Mouse (Mus musculus) heart, embryonic 12.5 days (tissue): ENCODE data around the gene Tex44. TPM values are rescaled to one million over a fixed set of nuclear protein-coding genes. Genes with fewer than 3 reads are reported as not detected.

ENCODE experiments used
- ATAC-seq: fragments of 200-750 bp; cut with Nextera tagmentation; 2 replicates; pipeline ENCODE4 v1.8.0; 2017; ENCODE audit warnings: moderate TSS enrichment, moderate library complexity; ENCODE audit not compliant: insufficient number of reproducible peaks, low FRiP score
- H3K27ac ChIP-seq: fragments of 300-500 bp; sonication (generic); 2 replicates; pipeline ENCODE4 v1.5.1; 2016; ENCODE audit warnings: mild to moderate bottlenecking, moderate library complexity; ENCODE audit not compliant: poor library complexity, severe bottlenecking
- H3K27me3 ChIP-seq: fragments of 300-500 bp; sonication (generic); replicated peaks from 2 replicates; pipeline ENCODE4 v1.6.1; 2016; ENCODE audit warnings: mild to moderate bottlenecking, moderate library complexity
- H3K36me3 ChIP-seq: fragments of 300-500 bp; sonication (generic); 2 replicates; pipeline ENCODE4 v1.6.1; 2016; ENCODE audit warnings: mild to moderate bottlenecking, moderate library complexity
- H3K4me1 ChIP-seq: fragments of 300-500 bp; sonication (generic); replicated peaks from 2 replicates; pipeline ENCODE4 v1.6.1; 2016; ENCODE audit warnings: mild to moderate bottlenecking
- H3K4me2 ChIP-seq: fragments of 300-500 bp; sonication (generic); 2 replicates; pipeline ENCODE4 v1.6.1; 2016; ENCODE audit warnings: mild to moderate bottlenecking, moderate library complexity
- H3K4me3 ChIP-seq: fragments of 300-500 bp; sonication (generic); 2 replicates; pipeline ENCODE4 v1.5.1; 2016; ENCODE audit warnings: mild to moderate bottlenecking
- H3K9ac ChIP-seq: fragments of 300-500 bp; sonication (generic); 2 replicates; pipeline ENCODE4 v1.6.1; 2016; ENCODE audit warnings: mild to moderate bottlenecking, moderate library complexity
- H3K9me3 ChIP-seq: fragments of 300-500 bp; sonication (generic); replicated peaks from 2 replicates; pipeline ENCODE4 v1.6.1; 2016; ENCODE audit warnings: mild to moderate bottlenecking, moderate library complexity
- WGBS: fragments of 180-500 bp; shearing (Covaris S2); methylation state at CpG from one replicate; pipeline ENCODE4 v1.1.7; 2016; 5-methylcytosine and 5-hydroxymethylcytosine counted together
- polyA plus RNA-seq: library from polyadenylated mRNA; unstranded; fragments of >200 nt; fragmentation: Nextera tagmentation; extraction: Ambion mirVana; gene quantifications from 2 replicates; pipeline ENCODE4 v1.2.1, GENCODE M21; 2016

The Tex44 gene
- not detected in 2 replicates for polyA plus RNA-seq

DNA sequence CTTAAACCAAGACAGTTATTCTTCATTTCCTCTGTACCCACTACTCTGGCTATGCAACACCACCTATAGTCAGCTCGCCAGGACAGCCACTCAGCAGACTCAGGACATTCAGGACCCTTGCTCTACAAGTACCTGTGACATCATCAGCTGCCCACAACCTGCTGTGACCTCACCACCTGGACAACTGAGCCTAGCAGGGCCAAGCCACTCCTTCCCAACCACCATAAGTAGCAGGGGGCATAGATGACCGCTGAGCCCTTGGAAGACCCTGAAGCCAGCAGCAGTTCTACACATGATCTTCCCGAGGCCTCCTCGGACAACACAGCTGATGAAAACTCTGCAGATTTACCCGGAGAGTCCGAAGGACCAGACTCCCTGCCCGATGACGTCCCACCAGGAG, at the start of gene Tex44, which contains the start of gene Nmur1:
Gene Tex44, plus strand, starts transcription at position 202 of the 400 bp plus-strand sequence.
Gene Nmur1, minus strand, starts transcription at position 101 of the 400 bp plus-strand sequence.
- H3K9ac ChIP-seq = no peak within 1 kb of the TSS
- no peak within 1 kb of the TSS for H3K27ac ChIP-seq
- ATAC-seq = no peak

DNA sequence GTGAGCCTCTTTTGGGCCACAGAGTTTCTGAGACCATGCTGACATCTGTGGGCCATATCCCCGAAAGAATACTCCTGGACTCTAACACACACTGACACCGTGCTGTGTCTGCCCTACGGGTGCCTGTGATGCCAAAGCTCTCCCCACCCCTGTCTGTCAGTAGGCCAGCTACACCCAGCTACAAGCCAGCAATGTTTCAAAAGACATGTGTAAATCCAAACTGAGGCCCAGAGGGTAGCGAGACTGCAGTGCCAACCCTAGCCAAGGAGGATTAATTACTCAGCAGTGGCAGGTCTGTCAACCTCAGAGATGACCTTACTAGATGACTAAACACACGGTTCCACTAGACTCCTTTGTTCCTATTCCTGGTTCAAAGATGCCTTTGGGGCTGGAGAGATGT, 49.8 kb upstream of the Tex44 start:
- WGBS = 77% methylated on average over 5 of the region's 5 CpGs
- no peak for ATAC-seq
- H3K4me1 ChIP-seq = peaks cover 17% of the 10 kb centered on the region
- H3K9me3 ChIP-seq = no peaks in the 10 kb centered on the region
- H3K4me3 ChIP-seq = no peak overlapping the region
- H3K27ac ChIP-seq = no peak overlapping the region
- no peak overlapping the region for H3K4me2 ChIP-seq
- H3K9ac ChIP-seq = no peak overlapping the region
- no peaks in the 10 kb centered on the region for H3K36me3 ChIP-seq
- H3K27me3 ChIP-seq = no peaks in the 10 kb centered on the region

More for the DNA sequence above, at the start of gene Tex44, which contains the start of gene Nmur1:
- no peak within 1 kb of the TSS for H3K4me2 ChIP-seq
- H3K27me3 ChIP-seq = no peaks in the 10 kb centered on the region
- peaks cover 8% of the 10 kb centered on the region for H3K4me1 ChIP-seq
- 81% methylated on average over 8 of the region's 8 CpGs for WGBS
- no peaks in the 10 kb centered on the region for H3K36me3 ChIP-seq
- H3K4me3 ChIP-seq = no peak within 1 kb of the TSS
- no peaks in the 10 kb centered on the region for H3K9me3 ChIP-seq

DNA sequence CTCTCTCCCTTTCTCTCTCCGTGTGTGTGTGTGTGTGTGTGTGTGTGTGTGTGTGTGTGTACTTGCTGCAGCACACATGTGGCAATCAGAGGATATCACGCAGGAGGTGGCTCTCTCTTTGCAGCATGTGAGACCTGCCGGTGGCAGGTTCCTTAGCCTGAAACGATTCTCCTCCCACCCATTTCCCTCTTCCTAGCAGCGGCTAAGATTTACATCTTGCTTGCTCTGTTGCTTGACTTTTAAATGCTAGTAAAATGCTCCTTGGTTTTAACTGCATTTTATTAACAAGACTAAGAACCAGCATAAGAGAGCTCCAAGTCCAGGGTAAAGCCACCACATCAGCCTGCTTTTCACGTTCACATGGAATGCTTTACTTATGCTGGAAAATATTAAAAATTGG, 47.5 kb upstream of the Tex44 start:
- peak overlapping the region; percentile 22 for H3K27ac ChIP-seq
- H3K4me2 ChIP-seq = peak overlapping the region; percentile 6
- H3K27me3 ChIP-seq = no peaks in the 10 kb centered on the region
- peaks cover 17% of the 10 kb centered on the region for H3K4me1 ChIP-seq
- H3K9ac ChIP-seq = no peak overlapping the region
- H3K36me3 ChIP-seq = no peaks in the 10 kb centered on the region
- H3K4me3 ChIP-seq = no peak overlapping the region
- ATAC-seq = no peak
- H3K9me3 ChIP-seq = no peaks in the 10 kb centered on the region
- WGBS = 39% methylated on average over 6 of the region's 6 CpGs

DNA sequence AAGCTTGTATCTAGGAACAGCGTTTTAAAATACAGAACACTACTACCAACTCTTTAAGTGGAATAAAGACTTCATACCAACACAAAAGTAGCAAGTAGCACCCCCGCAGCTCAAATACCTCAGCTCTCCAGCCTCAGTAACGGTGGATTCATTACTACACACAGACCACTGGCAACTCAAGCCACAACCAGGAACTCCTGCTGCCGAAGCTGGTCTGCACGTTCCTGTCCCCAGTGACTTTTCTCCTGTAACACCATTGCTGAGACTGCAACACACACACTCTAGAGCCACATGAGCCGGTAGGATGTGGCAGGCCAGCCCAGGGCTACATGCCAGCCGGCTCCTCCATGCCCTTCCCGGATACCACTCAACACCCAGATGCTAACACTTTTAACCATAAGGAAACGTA, 47.0 kb upstream of the Tex44 start:
- ATAC-seq = peak; percentile 36; the same call in 1 of the 2 replicates
- H3K4me1 ChIP-seq = peaks cover 17% of the 10 kb centered on the region
- H3K9me3 ChIP-seq = no peaks in the 10 kb centered on the region
- no peaks in the 10 kb centered on the region for H3K27me3 ChIP-seq
- WGBS = 39% methylated on average over 9 of the region's 9 CpGs
- no peaks in the 10 kb centered on the region for H3K36me3 ChIP-seq
- 0 out of 2 replicates have a peak overlapping the region, but pooled peaks have one; percentile 12 for H3K4me3 ChIP-seq
- peak overlapping the region; percentile 43 for H3K4me2 ChIP-seq
- H3K27ac ChIP-seq = peak overlapping the region; percentile 65
- H3K9ac ChIP-seq = 0 out of 2 replicates have a peak overlapping the region, but pooled peaks have one; percentile 19

DNA sequence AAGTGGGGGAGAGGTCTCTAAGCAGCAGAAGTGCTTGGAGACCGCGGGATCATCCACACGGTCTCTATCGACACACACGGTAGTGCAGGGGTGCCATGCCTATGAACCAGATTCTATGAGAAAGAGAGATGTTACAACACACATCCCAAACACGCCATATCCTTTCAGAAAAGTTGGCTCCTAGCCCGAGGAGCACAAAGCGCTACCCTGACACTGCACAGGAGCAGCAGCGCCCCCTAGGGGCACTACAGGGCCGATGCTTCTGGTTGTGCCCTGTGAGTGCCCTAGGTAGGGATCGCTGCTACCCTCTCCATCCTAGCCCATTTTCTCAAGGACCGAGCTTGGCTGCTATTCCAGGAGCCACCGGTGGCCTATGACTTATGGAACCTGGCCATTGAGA, 45.1 kb upstream of the Tex44 start:
- no peaks in the 10 kb centered on the region for H3K27me3 ChIP-seq
- H3K36me3 ChIP-seq = no peaks in the 10 kb centered on the region
- no peak overlapping the region for H3K9ac ChIP-seq
- no peak overlapping the region for H3K27ac ChIP-seq
- ATAC-seq = no peak
- H3K9me3 ChIP-seq = no peaks in the 10 kb centered on the region
- H3K4me1 ChIP-seq = peaks cover 17% of the 10 kb centered on the region
- H3K4me3 ChIP-seq = 0 out of 2 replicates have a peak overlapping the region, but pooled peaks have one; percentile 3
- 26% methylated on average over 13 of the region's 13 CpGs for WGBS
- H3K4me2 ChIP-seq = peak overlapping the region; percentile 44

DNA sequence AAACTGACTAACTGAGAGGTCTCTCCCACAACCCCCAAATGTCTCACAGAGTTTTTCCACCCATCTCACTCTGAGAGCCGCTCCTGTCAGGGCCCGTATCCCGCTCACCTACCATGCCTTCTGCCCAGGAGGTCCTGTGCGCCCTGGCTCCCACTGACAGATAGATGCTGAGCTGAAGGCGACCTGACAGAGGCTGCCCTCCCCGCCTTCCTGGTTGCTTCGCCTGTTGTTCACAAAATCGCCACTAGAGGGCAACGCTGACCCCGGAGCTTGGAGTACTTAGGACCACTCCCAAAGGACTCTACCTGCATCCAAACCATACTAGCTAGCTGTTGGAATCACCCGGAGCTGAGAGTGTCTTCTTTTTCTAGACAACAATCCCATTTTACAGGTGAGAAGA, 36.9 kb upstream of the Tex44 start:
- H3K27me3 ChIP-seq = no peaks in the 10 kb centered on the region
- no peak overlapping the region for H3K4me3 ChIP-seq
- WGBS = 2% methylated on average over 11 of the region's 11 CpGs
- H3K9me3 ChIP-seq = no peaks in the 10 kb centered on the region
- no peaks in the 10 kb centered on the region for H3K4me1 ChIP-seq
- no peak overlapping the region for H3K4me2 ChIP-seq
- H3K27ac ChIP-seq = no peak overlapping the region
- no peak overlapping the region for H3K9ac ChIP-seq
- no peaks in the 10 kb centered on the region for H3K36me3 ChIP-seq
- ATAC-seq = no peak

DNA sequence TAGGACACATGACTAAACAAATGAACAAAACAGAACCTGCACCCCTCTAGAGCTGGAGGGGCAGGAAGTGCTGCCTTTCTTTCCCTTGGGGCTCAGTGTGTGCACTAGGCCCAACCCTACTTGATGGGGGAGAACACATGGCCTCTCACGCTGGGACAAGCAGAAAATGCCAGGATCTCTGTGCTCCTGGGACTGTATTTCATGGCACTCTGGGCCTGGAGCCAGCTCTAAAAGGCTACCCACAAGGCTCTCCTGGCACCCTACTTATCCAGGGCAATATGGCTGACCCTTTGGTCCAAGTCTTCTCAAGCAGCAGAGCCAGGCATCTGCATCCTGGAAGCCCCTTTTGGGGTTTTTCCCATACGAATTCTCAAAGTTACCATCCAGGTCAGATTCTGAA, 34.7 kb upstream of the Tex44 start:
- H3K9ac ChIP-seq = no peak overlapping the region
- H3K4me1 ChIP-seq = no peaks in the 10 kb centered on the region
- no peak; the same call in 1 of the 2 replicates for ATAC-seq
- 74% methylated on average over 2 of the region's 2 CpGs for WGBS
- no peak overlapping the region for H3K4me2 ChIP-seq
- H3K27ac ChIP-seq = no peak overlapping the region
- no peaks in the 10 kb centered on the region for H3K27me3 ChIP-seq
- H3K9me3 ChIP-seq = no peaks in the 10 kb centered on the region
- H3K36me3 ChIP-seq = no peaks in the 10 kb centered on the region
- H3K4me3 ChIP-seq = no peak overlapping the region

DNA sequence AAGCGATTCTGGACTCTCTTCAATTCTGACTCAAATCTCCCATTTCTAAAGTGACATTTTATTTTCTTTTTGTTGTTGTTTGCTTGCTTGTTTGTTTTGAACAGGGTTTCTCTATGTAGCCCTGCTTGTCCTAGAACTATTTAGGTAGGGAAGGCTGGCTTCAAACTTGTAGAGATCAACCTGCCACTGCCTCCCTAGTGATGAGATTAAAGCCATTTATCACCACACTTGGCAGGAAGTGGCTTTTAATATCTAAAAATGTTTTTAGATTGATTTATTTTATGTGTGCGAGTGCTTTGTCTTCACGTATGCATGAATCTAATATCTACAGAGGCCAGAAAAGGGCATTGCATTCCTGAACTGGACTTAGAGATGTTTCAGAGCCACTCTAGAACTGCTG, 32.9 kb upstream of the Tex44 start:
- Histone ChIP-seq H3K36me3 (no peaks in the 10 kb centered on the region), H3K27ac (no peak overlapping the region), H3K4me1 (no peaks in the 10 kb centered on the region), H3K4me3 (no peak overlapping the region), H3K4me2 (no peak overlapping the region), H3K9ac (no peak overlapping the region), H3K27me3 (no peaks in the 10 kb centered on the region), H3K9me3 (no peaks in the 10 kb centered on the region)
- no peak for ATAC-seq
- WGBS = 71% methylated on average over 3 of the region's 3 CpGs

DNA sequence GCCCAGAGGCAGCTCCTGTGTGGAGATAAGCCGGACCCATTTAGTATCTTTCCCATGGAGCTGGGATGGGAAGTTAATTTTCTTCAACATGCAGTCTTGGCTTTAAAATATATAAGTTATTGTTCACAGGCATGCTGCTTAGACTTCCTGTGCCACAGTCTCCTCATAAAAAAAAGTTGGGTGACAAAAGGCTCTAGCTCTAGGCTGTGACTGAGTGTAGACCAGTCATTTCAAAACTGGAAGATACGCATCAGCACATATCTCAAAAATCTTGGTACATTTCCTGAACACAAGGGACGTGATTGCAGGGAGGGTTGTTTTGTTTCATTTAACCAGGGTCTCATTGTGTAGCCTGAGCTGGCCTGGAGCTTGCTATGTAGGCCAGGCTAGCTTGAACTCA, 31.9 kb upstream of the Tex44 start:
- 77% methylated on average over 3 of the region's 3 CpGs for WGBS
- ATAC-seq = no peak

DNA sequence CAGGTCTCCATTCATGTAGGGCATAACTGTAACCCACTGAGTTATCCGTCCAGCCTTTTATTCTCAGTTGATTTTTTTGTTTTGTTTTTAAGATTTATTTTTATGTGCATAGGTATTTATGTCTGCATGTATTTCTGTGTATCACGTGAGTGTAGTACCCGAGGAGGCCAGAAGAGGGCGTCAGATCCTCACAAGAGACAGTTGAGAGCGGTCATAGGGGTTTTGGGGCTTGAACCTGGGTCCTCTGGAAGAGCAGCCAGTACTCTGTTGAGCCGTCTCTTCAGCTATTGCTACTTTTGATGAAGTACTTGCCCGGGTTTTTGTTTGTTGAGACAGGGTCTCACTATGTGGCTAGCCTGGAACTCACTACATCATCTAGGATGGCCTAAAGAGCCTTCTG, 30.2 kb upstream of the Tex44 start:
- H3K4me1 ChIP-seq = peaks cover 7% of the 10 kb centered on the region
- H3K27ac ChIP-seq = no peak overlapping the region
- no peak overlapping the region for H3K9ac ChIP-seq
- H3K27me3 ChIP-seq = no peaks in the 10 kb centered on the region
- no peak overlapping the region for H3K4me3 ChIP-seq
- no peak for ATAC-seq
- no peaks in the 10 kb centered on the region for H3K9me3 ChIP-seq
- H3K36me3 ChIP-seq = no peaks in the 10 kb centered on the region
- WGBS = 75% methylated on average over 7 of the region's 7 CpGs
- H3K4me2 ChIP-seq = no peak overlapping the region

More for the DNA sequence above, 31.9 kb upstream of the Tex44 start:
- H3K9ac ChIP-seq = no peak overlapping the region
- H3K4me3 ChIP-seq = no peak overlapping the region
- H3K27ac ChIP-seq = no peak overlapping the region
- no peaks in the 10 kb centered on the region for H3K9me3 ChIP-seq
- H3K4me1 ChIP-seq = no peaks in the 10 kb centered on the region
- H3K4me2 ChIP-seq = no peak overlapping the region
- no peaks in the 10 kb centered on the region for H3K36me3 ChIP-seq
- H3K27me3 ChIP-seq = no peaks in the 10 kb centered on the region

DNA sequence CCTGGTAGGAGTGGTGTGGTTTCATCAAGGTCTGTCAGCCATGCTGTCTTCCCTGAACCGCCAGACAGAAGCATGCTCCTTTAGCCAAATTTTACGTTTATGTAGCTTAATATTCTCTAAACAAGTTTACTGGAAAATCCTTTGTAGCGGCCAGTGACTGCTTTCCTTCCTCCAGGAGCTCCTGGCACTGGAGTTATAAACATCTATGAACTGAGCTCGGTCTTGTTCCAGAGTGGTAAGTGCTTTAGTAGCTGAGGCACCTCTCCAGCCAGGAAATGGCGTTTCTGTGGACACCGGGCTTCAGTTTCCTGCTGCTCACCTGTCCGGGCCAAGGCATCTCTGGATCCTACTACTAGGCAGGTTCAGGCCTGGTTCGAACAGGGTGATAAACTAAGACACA, 28.5 kb upstream of the Tex44 start:
- no peak for ATAC-seq
- no peaks in the 10 kb centered on the region for H3K27me3 ChIP-seq
- H3K4me3 ChIP-seq = no peak overlapping the region
- no peak overlapping the region for H3K27ac ChIP-seq
- H3K4me2 ChIP-seq = no peak overlapping the region
- no peaks in the 10 kb centered on the region for H3K9me3 ChIP-seq
- no peak overlapping the region for H3K9ac ChIP-seq
- peaks cover 8% of the 10 kb centered on the region for H3K4me1 ChIP-seq
- H3K36me3 ChIP-seq = no peaks in the 10 kb centered on the region
- 82% methylated on average over 8 of the region's 8 CpGs for WGBS

DNA sequence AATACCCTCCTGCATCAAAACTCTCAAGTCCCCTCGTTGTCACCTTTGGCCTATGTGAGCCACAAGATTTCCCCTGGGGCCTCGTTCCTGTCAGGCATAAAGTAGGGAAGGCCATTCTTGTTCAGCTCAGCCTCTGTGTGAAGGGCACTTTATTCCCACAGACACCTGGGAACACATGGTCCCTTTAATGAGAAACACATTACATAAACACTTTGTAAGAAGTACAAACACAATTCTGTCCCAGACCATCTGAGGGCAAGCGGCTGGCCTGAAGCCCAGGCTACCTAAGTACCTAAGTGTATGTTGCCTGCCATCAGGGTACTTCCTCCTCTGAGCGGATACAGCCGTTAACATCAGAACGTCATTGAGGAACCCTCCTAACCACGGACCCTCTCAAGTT, 27.9 kb upstream of the Tex44 start:
- Histone ChIP-seq H3K4me2 (no peak overlapping the region), H3K27ac (no peak overlapping the region), H3K36me3 (no peaks in the 10 kb centered on the region), H3K27me3 (no peaks in the 10 kb centered on the region), H3K4me1 (peaks cover 8% of the 10 kb centered on the region), H3K9ac (no peak overlapping the region), H3K4me3 (no peak overlapping the region), H3K9me3 (no peaks in the 10 kb centered on the region)
- no peak for ATAC-seq
- WGBS = 62% methylated on average over 7 of the region's 7 CpGs
